Mouse (Mus musculus) megakaryocyte, embryonic 14.5 days (primary cell): ENCODE results near the gene Tap1.

Source experiments
- FLI1 ChIP-seq: IDR thresholded peaks from 2 replicates; pipeline ENCODE4 v1.6.1; 2012; ENCODE audit warnings: low read length, inconsistent platforms, mixed read lengths
- GATA1 ChIP-seq: IDR thresholded peaks from 3 replicates; pipeline ENCODE4 v1.6.1; 2012; ENCODE audit warnings: mixed read lengths, low read length, inconsistent platforms, borderline replicate concordance

DNA sequence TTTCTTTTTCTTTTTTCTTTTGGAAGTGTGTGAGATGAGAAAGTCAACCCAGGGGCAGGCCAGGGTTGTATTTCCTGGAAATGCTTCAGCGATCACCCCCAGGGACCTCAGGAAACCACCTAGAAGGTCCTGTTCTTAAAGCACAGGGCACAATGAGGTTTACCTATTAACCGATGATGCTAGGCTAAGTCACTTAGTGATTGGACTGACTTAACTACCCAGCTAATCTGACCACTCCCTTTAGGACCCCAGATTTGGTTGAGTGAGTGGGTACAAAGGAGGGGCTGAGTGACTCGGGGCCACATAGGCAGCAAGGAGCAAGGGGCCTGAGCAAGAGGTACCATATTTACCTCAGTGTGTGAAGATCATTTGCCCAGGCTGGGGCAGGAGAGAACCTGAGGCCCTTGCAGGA lies 42.4 kb upstream of the Tap1 start:
- TF ChIP-seq GATA1 (no peak), FLI1 (no peak)
